Mouse (Mus musculus): ENCODE data around the gene Stk39.

GRCm38 (mm10) chr2:68448035-68448434 lies 24.0 kb downstream of the Stk39 start:
- no peak for TF ChIP-seq POLR2A (IDR thresholded peaks at IDR 0.05; ENCODE audit: insufficient read depth, low read depth, low read length)
- no peak for TF ChIP-seq CTCF (IDR thresholded peaks at IDR 0.05; ENCODE audit: insufficient read depth, low read depth, low read length)

Measured in olfactory bulb, adult 2 months (tissue).